Mouse (Mus musculus): ENCODE measurements around the gene Ttc7b.

GRCm38 (mm10) chr12:100277534-100277905 is 243.1 kb downstream of the Ttc7b start:
- TF ChIP-seq CTCF (IDR thresholded peaks at IDR 0.05; ENCODE audit: control insufficient read depth, insufficient read depth, insufficient read length) (no peak), MYOG (IDR thresholded peaks at IDR 0.05; ENCODE audit: control insufficient read depth, extremely low read depth, insufficient read length) (no peak), CEBPB (IDR thresholded peaks at IDR 0.05; ENCODE audit: low read depth) (no peak), MYOD1 (IDR thresholded peaks at IDR 0.05; ENCODE audit: control insufficient read depth, insufficient read length, low read depth) (no peak)

All from C2C12 (cell line).